Mouse (Mus musculus) testis, adult 2 months (tissue): ENCODE results near the gene Arhgef11.

Experiments
- CTCF ChIP-seq: fragments of 200-500 bp; IDR thresholded peaks from 2 replicates; pipeline ENCODE4 v1.5.1; 2012; ENCODE audit warnings: low read depth, mild to moderate bottlenecking, inconsistent platforms, low read length, moderate library complexity; ENCODE audit not compliant: control insufficient read depth, insufficient read depth, insufficient replicate concordance
- POLR2A ChIP-seq: fragments of 200-500 bp; IDR thresholded peaks from 2 replicates; pipeline ENCODE4 v1.6.1; 2012; ENCODE audit warnings: low read depth, mild to moderate bottlenecking, inconsistent platforms, low read length, moderate library complexity; ENCODE audit not compliant: control insufficient read depth

- TF ChIP-seq CTCF (no peak), POLR2A (no peak)
These were observed 147.7 kb downstream of the Arhgef11 start for GRCm38 (mm10) chr3:87765091-87765490.
